9 mouse cellular contexts compared by ENCODE assay signal in genomic region chr9:7871316-7872043, GRCm38 (mm10). TPM values are rescaled to one million over a fixed set of nuclear protein-coding genes. Genes with fewer than 3 reads are reported as not detected.
DNase-seq lines count a peak whose midpoint lies in the region; ATAC-seq and TF ChIP-seq lines count a peak whose summit lies in the region.
"Had no signal": no experiment of that assay in that cellular context is flagged by ENCODE, and none has a peak within 500 bp of the region (broad histone marks: within the 10 kb centered on the region; RNA-seq: fewer than 3 reads in every experiment).

No protein-coding gene starts in this region.

- no peak for ATAC-seq in heart, embryonic 11.5 days (replicated peaks; ENCODE audit: insufficient number of reproducible peaks, low FRiP score, low TSS enrichment)
- ATAC-seq in CD4-positive, CD25-positive, alpha-beta regulatory T cell, adult 4 months, result peak; percentile 6
- no peak for ATAC-seq in heart, embryonic 16.5 days (replicated peaks; ENCODE audit: extremely low read depth, insufficient read depth, low FRiP score)
- peak; percentile 21 for ATAC-seq in lung, postnatal 0 days

- H3K36me3 ChIP-seq in heart, embryonic 11.5 days (ENCODE audit: control insufficient read depth, insufficient read depth, low read length), result no peaks in the 10 kb centered on the region
- H3K36me3 ChIP-seq in heart, embryonic 16.5 days (ENCODE audit: control insufficient read depth, insufficient read depth), result peaks cover 9% of the 10 kb centered on the region
- no peaks in the 10 kb centered on the region for H3K36me3 ChIP-seq in lung, postnatal 0 days (ENCODE audit: insufficient read depth, low read length)
- H3K36me3 ChIP-seq: midbrain, embryonic 10.5 days had no signal

- no peak for TF ChIP-seq EP300 in lung, postnatal 0 days (IDR thresholded peaks at IDR 0.05)

- H3K4me3 ChIP-seq in heart, embryonic 11.5 days (ENCODE audit: low read depth, low read length), result no peak overlapping the region
- H3K4me3 ChIP-seq in heart, embryonic 16.5 days (ENCODE audit: low read length), result peak overlapping the region; percentile 70
- H3K4me3 ChIP-seq in lung, postnatal 0 days (ENCODE audit: low read depth, low read length), result peak overlapping the region; percentile 57

- H3K27ac ChIP-seq in heart, embryonic 11.5 days (ENCODE audit: low read depth, low read length), result no peak overlapping the region
- peak overlapping the region; percentile 16; the same call in 1 of the 2 replicates for H3K27ac ChIP-seq in heart, embryonic 16.5 days (ENCODE audit: low read length)
- H3K27ac ChIP-seq in lung, postnatal 0 days (ENCODE audit: low read length), result peak overlapping the region; percentile 91

- H3K9ac ChIP-seq in heart, embryonic 11.5 days (ENCODE audit: low read depth, low read length), result no peak overlapping the region
- H3K9ac ChIP-seq in heart, embryonic 16.5 days (ENCODE audit: low read length), result 0 out of 2 replicates have a peak overlapping the region, but pooled peaks have one; percentile 89
- H3K9ac ChIP-seq in lung, postnatal 0 days (replicated peaks; ENCODE audit: low read depth), result no peak overlapping the region

- H3K4me2 ChIP-seq in heart, embryonic 11.5 days, result peak overlapping the region; percentile 16; the same call in 1 of the 2 replicates
- H3K4me2 ChIP-seq in heart, embryonic 16.5 days (ENCODE audit: low read depth, low read length), result peak overlapping the region; percentile 84
- peak overlapping the region; percentile 82 for H3K4me2 ChIP-seq in lung, postnatal 0 days (replicated peaks; ENCODE audit: low read depth, low read length)

- H3K9me3 ChIP-seq in heart, embryonic 11.5 days (replicated peaks; ENCODE audit: control insufficient read depth, low read length), result no peaks in the 10 kb centered on the region
- H3K9me3 ChIP-seq in heart, embryonic 16.5 days (replicated peaks; ENCODE audit: control insufficient read depth, low read length), result no peaks in the 10 kb centered on the region
- H3K9me3 ChIP-seq in lung, postnatal 0 days (ENCODE audit: low read length), result no peaks in the 10 kb centered on the region
- H3K9me3 ChIP-seq: midbrain, embryonic 10.5 days had no signal

- no peak for DNase-seq in heart, adult 8-10 months (ENCODE audit: low spot score)
- peak; percentile 55 for DNase-seq in lung, postnatal 0 days (ENCODE audit: low spot score)
- DNase-seq in yolk sac, embryonic 10.5 days (ENCODE audit: low spot score), result no peak
- DNase-seq in gastrocnemius, postnatal 25 days, result no peak
- no peak for DNase-seq in frontal cortex, postnatal 36 days (ENCODE audit: low spot score in 2 of 2)

- no peak for TF ChIP-seq CTCF in lung, postnatal 0 days (IDR thresholded peaks at IDR 0.05)

- H3K27me3 ChIP-seq in heart, embryonic 11.5 days (ENCODE audit: control insufficient read depth, insufficient read depth, low read length), result no peaks in the 10 kb centered on the region
- no peaks in the 10 kb centered on the region for H3K27me3 ChIP-seq in heart, embryonic 16.5 days (ENCODE audit: control insufficient read depth, insufficient read depth, low read length)
- H3K27me3 ChIP-seq in lung, postnatal 0 days (replicated peaks; ENCODE audit: insufficient read depth, low read length), result no peaks in the 10 kb centered on the region

- WGBS in heart, embryonic 11.5 days (ENCODE audit: insufficient replicate concordance), result 59% methylated on average over 4 of the region's 4 CpGs
- 72% methylated on average over 4 of the region's 4 CpGs for WGBS in heart, embryonic 16.5 days
- WGBS in lung, postnatal 0 days, result 40% methylated on average over 4 of the region's 4 CpGs

- H3K4me1 ChIP-seq in heart, embryonic 11.5 days (ENCODE audit: control insufficient read depth, insufficient read depth, low read length), result no peaks in the 10 kb centered on the region
- H3K4me1 ChIP-seq in heart, embryonic 16.5 days (ENCODE audit: control insufficient read depth, insufficient read depth, low read length), result peaks cover 4% of the 10 kb centered on the region; the same call in 1 of the 2 replicates
- peaks cover 13% of the 10 kb centered on the region for H3K4me1 ChIP-seq in lung, postnatal 0 days (ENCODE audit: insufficient read depth, low read depth, low read length)

RNA-seq across cellular contexts. Expression of gene Birc3, which starts 1.5 kb away (rescaled TPM):
- polyA plus RNA-seq in heart, embryonic 11.5 days (2014; fragmentation: Nextera tagmentation; extraction: Ambion mirVana), result 4.2 and 4.4 TPM in 2 replicates
- total RNA-seq in heart, adult 8-10 months (2022), result 10 to 100 TPM in 3 of 4 experiments, 1 to 10 TPM in 1; 8.0 to 11.3 (median 10.9) TPM
- polyA plus RNA-seq in CD4-positive, CD25-positive, alpha-beta regulatory T cell, adult 4 months (2017; shearing (Covaris generic)), result 100 to 1,000 TPM; 121 to 171 TPM
- 7.3 and 10.0 TPM in 2 replicates for polyA plus RNA-seq in heart, embryonic 16.5 days (2015; fragmentation: Nextera tagmentation; extraction: Ambion mirVana)
- 23.2 and 31.4 TPM in 2 replicates for polyA plus RNA-seq in lung, postnatal 0 days (2015; fragmentation: Nextera tagmentation; extraction: Ambion mirVana)
- total RNA-seq in gastrocnemius, postnatal 25 days (2021), result 1 to 10 TPM; 6.5 to 6.6 TPM

RNA-seq across cellular contexts. Expression of gene Birc2, which starts 34.6 kb away (rescaled TPM):
- polyA plus RNA-seq in heart, embryonic 11.5 days (2014; fragmentation: Nextera tagmentation; extraction: Ambion mirVana), result 28.1 and 28.7 TPM in 2 replicates
- total RNA-seq in heart, adult 8-10 months (2022), result 10 to 100 TPM; 22.5 to 26.4 (median 25.4) TPM
- polyA plus RNA-seq in CD4-positive, CD25-positive, alpha-beta regulatory T cell, adult 4 months (2017; shearing (Covaris generic)), result 100 to 1,000 TPM; 138 to 145 TPM
- polyA plus RNA-seq in heart, embryonic 16.5 days (2015; fragmentation: Nextera tagmentation; extraction: Ambion mirVana), result 27.9 and 29.7 TPM in 2 replicates
- polyA plus RNA-seq in lung, postnatal 0 days (2015; fragmentation: Nextera tagmentation; extraction: Ambion mirVana), result 23.6 and 28.6 TPM in 2 replicates
- total RNA-seq in gastrocnemius, postnatal 25 days (2021), result 10 to 100 TPM; 15.6 to 18.4 TPM

Comparison
In these comparisons a context has a peak if more than half of its experiments do, and no peak if none do; other contexts are left out.
1. ATAC-seq: peak in CD4-positive, CD25-positive, alpha-beta regulatory T cell, adult 4 months (single experiment) and lung, postnatal 0 days (single experiment); none in heart, embryonic 11.5 days (single experiment) and heart, embryonic 16.5 days (single experiment).
2. H3K4me2 ChIP-seq: peak in every context shown above with its lines; median percentile 84 in heart, embryonic 16.5 days; 82 in lung, postnatal 0 days; 16 in heart, embryonic 11.5 days.